In genomic region chr4:46590810-46591209, GRCm38 (mm10) we compare ENCODE assay signal across 13 mouse cellular contexts. TPM values are rescaled to one million over a fixed set of nuclear protein-coding genes. Genes with fewer than 3 reads are reported as not detected.
DNase-seq lines count a peak whose midpoint lies in the region; ATAC-seq lines count a peak whose summit lies in the region.
"Had no signal": no experiment of that assay in that cellular context is flagged by ENCODE, and none has a peak within 500 bp of the region (broad histone marks: within the 10 kb centered on the region; RNA-seq: fewer than 3 reads in every experiment).

No protein-coding gene starts in this region.

- peak; percentile 3 for DNase-seq in cerebellum, adult 9-11 months
- DNase-seq in cerebellum, adult 11 months = no peak
- peak; percentile 84 for DNase-seq in 416B (ENCODE audit: low read depth)
- DNase-seq in spleen, postnatal 10 days (ENCODE audit: low spot score in 2 of 2) = no peak
- no peak for DNase-seq in adrenal gland, postnatal 14 days
- DNase-seq in kidney, adult 18-20 months = no peak
- DNase-seq: adrenal gland, adult 2 months; midbrain, embryonic 14.5 days; right cerebral cortex, postnatal 25 days; thymus, postnatal 36 days had no signal

- ATAC-seq in granulocyte monocyte progenitor cell, adult 5-6 weeks (replicated peaks; ENCODE audit: poor library complexity, severe bottlenecking) = peak; percentile 76
- peak; percentile 56 for ATAC-seq in megakaryocyte, adult 5-6 weeks (ENCODE audit: poor library complexity, severe bottlenecking)
- ATAC-seq: lung, postnatal 0 days had no signal

RNA-seq across cellular contexts. Expression of gene Coro2a, which starts 11.2 kb away (rescaled TPM):
- 73.0 and 78.4 TPM in 2 replicates for total RNA-seq in granulocyte monocyte progenitor cell, adult 5-6 weeks (2014; fragmentation: Nextera tagmentation)
- 22.0 and 28.4 TPM in 2 replicates for total RNA-seq in granulocyte monocyte progenitor cell, adult 5-6 weeks (2017)
- total RNA-seq in megakaryocyte, adult 5-6 weeks (2015) = 54.8 and 55.6 TPM in 2 replicates
- 31.4 and 31.9 TPM in 2 replicates for total RNA-seq in megakaryocyte, adult 5-6 weeks (2017)
- total RNA-seq in adrenal gland, postnatal 14 days (2021) = 3.3 and 5.3 TPM in 2 replicates

RNA-seq across cellular contexts. Expression of gene Trim14, which starts 54.9 kb away (rescaled TPM):
- total RNA-seq in granulocyte monocyte progenitor cell, adult 5-6 weeks (2014; fragmentation: Nextera tagmentation) = 21.1 and 34.2 TPM in 2 replicates
- total RNA-seq in granulocyte monocyte progenitor cell, adult 5-6 weeks (2017) = 15.6 and 16.3 TPM in 2 replicates
- 9.7 and 13.3 TPM in 2 replicates for total RNA-seq in megakaryocyte, adult 5-6 weeks (2015)
- total RNA-seq in megakaryocyte, adult 5-6 weeks (2017) = 26.8 and 42.5 TPM in 2 replicates
- 7.7 and 8.0 TPM in 2 replicates for total RNA-seq in adrenal gland, postnatal 14 days (2021)

RNA-seq across cellular contexts. Expression of gene Tbc1d2, which starts 59.2 kb away (rescaled TPM):
- 5.4 and 8.7 TPM in 2 replicates for total RNA-seq in granulocyte monocyte progenitor cell, adult 5-6 weeks (2014; fragmentation: Nextera tagmentation)
- total RNA-seq in granulocyte monocyte progenitor cell, adult 5-6 weeks (2017) = 4.4 and 6.8 TPM in 2 replicates
- 8.9 and 10.4 TPM in 2 replicates for total RNA-seq in megakaryocyte, adult 5-6 weeks (2015)
- 8.5 and 11.6 TPM in 2 replicates for total RNA-seq in megakaryocyte, adult 5-6 weeks (2017)
- 2.0 and 3.1 TPM in 2 replicates for total RNA-seq in adrenal gland, postnatal 14 days (2021)

Comparison
In these comparisons a context has a peak if more than half of its experiments do, and no peak if none do; other contexts are left out.
1. DNase-seq: peak in cerebellum, adult 9-11 months (single experiment) and 416B (single experiment); none in cerebellum, adult 11 months (single experiment), spleen, postnatal 10 days (0 of 2), adrenal gland, postnatal 14 days (single experiment) and kidney, adult 18-20 months (single experiment).